Mouse (Mus musculus) mouse trophoblast stem cell (cell line): Measurements from ENCODE around the gene Prcp.
"Not testable (repeated sequence)": the region's sequence is repeated elsewhere in the genome, so short reads cannot be mapped to it uniquely, and the experiment has no call there.

Experiments used
- in situ Hi-C, 2 experiments: fragments of 300-500 bp; cut with MseI, MboI; formaldehyde crosslinking; loops; 2 replicates in 1 of 2; 3 replicates in 1 of 2; pipeline ENCODE4 v1.15.1; 2025

Gene Prcp

GRCm38 (mm10) chr7:92890211-92890610 lies 15.9 kb downstream of the Prcp start:
- in situ Hi-C loops, result no loop called here

GRCm38 (mm10) chr7:92890618-92891230 lies 16.5 kb downstream of the Prcp start:
- in situ Hi-C loops, result no loop called here

DNA sequence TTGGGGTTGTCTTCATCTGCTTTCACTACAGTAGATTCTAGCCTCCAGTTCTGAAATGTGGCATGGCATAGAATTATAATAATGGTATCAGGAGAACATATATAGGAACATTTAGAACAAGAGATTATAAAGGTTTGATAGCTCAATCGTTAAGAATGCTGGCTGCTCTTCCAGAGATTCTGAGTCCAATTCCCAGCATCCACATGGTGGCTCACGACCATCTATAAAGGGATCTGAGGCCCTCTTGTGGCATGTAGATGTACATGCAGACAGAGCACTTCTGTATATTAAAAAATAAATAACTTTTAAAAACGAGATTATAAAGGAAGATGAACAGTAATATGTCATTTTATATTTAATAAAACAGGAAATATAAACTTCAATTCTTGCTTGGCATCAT lies 19.2 kb downstream of the Prcp start:
- in situ Hi-C loops, result no loop called here

DNA sequence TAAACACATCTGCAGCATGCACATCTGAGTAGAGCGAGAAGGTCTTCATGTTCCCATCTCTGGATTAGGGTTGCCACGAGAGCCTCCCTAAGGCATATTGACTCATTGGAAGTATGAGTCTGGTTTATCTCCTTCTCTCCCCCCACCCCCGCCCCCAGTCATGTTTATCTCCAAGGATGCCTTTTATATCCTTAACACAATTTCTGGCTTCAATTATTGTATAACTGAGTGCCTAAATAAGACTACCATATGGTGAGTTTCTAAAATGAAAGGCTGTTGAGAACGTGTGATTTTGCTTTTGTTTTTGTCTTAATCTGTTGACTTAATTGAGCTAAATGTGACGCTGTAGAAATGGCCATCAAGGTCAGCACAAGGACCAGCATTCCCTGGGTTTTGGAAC lies 21.8 kb downstream of the Prcp start:
- in situ Hi-C loops, result no loop called here

GRCm38 (mm10) chr7:92897021-92897420 lies 22.8 kb downstream of the Prcp start:
- in situ Hi-C loops, result no loop called here

DNA sequence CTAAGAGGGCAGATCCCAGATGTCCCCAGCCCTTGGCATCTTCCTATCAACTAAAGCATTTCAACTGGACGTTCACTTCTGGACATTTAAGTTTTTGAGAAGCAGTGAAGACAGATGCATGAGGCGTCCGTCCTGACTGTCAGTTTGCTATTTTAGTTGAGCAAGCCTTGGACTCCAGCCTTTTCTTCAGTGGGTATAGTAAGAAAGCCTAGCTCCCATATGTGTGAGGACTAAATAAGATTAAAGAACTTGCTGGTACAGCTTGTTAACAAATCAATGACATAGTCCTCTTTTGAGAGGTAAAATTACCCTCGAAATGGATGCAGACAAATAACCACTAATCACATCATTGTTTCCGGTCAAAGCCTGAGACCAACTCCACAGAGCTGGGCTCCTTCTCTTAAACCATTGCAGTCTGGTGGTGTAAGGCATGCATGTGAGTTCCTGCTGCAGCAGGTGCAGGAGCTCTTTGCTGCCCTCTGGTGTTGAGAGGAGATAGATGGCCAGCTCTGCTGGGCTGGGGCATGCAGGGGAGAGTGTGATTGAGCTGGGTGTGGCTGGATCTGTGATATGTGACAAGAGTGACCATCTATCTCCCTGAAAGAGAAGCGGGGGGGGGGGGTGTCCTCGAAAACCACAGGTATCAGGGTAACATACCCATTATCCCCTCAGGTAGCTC lies 29.2 kb downstream of the Prcp start:
- in situ Hi-C loops, result no loop called here

DNA sequence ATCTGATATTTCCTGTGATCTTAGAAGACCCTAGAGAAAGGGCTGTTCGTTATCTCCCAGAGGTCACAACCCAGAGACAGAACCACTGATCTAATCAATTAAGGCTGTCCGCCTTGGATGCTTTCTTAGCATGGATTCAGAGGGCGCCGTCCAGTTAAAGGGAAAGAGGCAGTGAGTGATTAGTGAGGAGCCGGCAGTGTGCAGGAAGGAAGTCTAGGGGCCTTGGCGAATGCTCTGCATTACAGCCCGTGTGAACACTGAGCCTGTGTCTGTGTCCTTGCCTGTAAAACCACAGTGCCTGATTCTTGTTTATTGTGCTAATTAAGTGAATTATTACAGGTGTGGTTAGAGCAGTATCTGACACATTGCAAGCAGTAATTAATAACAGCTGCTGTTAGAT lies 30.0 kb downstream of the Prcp start:
- in situ Hi-C loops, result not testable (repeated sequence)

GRCm38 (mm10) chr7:92920172-92920856 lies 46.0 kb downstream of the Prcp start:
- in situ Hi-C loops, result no loop called here

DNA sequence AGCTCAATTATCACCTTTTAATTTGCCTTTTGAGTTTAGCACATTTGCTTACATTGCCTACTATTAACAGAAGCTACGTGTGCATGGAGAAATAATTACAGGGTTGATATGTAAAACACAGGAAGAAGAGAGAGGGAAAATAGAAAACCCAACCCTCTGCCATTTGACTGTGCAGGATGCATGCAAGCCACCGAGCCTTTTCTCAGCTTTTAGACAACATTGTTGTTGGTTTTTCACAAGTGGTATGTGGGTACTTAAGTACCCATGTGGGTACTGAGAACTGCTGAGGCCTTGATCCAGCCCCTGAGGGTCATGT lies 46.5 kb downstream of the Prcp start:
- in situ Hi-C loops, result no loop called here

DNA sequence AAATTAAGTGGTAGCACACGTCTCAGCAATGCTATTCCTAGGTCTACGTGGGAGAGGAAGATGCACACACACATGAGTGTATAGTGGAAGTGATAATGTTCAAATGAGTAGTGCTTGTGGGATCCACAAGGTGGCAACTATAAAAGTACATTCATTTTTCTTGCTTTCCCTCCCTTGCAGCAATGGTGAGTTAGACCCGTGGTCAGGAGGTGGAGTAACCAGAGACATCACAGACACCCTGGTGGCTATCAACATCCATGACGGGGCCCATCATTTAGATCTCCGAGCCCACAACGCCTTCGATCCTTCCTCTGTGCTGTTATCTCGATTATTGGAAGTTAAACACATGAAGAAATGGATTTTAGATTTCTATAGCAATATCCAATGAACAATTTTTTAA lies 58.5 kb downstream of the Prcp start:
- in situ Hi-C loops, result no loop called here

- in situ Hi-C loops, result not testable (repeated sequence)
These were observed 59.2 kb downstream of the Prcp start for GRCm38 (mm10) chr7:92933308-92933948.

GRCm38 (mm10) chr7:92936747-92937146 lies 62.5 kb downstream of the Prcp start:
- in situ Hi-C loops, result no loop called here

- in situ Hi-C loops, result no loop called here
These were observed 63.7 kb downstream of the Prcp start for GRCm38 (mm10) chr7:92937955-92938354.

DNA sequence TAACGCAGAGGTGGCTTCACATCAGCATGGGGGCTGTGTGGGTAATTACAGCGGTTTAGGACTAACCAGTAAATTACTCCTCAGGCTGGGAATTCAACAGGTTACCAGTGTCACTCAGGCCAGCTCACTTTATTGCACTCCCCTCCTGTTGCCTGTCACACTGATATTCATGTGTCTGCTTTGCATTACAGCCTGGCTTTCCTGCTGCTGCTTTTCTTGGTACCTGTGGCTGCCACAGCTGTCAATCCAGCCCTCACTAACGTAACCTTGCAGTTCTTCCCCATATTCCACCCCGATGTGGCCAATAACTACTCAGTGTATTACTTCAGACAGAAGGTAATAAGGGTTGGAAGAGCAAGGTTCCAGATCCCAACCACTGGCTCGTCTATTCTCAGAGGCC lies 65.5 kb downstream of the Prcp start:
- in situ Hi-C loops, result no loop called here

DNA sequence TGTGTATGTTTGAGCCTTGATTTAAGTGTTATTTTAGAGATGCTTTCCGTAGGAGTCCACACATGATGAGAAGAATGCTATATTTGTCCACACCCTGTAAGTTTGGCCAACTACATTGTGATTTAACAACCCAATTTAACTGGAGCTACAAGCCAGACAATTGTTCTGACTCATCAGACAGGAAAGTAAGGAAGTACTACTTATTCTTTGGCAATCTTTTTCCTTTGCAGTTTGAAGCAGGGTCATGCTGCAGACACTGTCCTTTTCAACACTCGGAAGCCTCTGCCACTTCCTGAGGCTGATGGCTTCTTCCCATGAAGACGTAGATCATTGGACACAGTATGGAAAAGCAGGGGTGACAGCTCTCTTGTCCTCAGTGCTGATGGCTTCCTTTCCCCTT lies 76.5 kb downstream of the Prcp start:
- in situ Hi-C loops, result no loop called here

GRCm38 (mm10) chr7:92952210-92952609 lies 77.9 kb downstream of the Prcp start:
- in situ Hi-C loops, result no loop called here

GRCm38 (mm10) chr7:92959758-92960157 lies 85.5 kb downstream of the Prcp start:
- in situ Hi-C loops, result loop anchor here in 1 of 2 experiments (10.0 kb wide), 1 partner anchor 135 kb away; no protein-coding TSS in a partner anchor

DNA sequence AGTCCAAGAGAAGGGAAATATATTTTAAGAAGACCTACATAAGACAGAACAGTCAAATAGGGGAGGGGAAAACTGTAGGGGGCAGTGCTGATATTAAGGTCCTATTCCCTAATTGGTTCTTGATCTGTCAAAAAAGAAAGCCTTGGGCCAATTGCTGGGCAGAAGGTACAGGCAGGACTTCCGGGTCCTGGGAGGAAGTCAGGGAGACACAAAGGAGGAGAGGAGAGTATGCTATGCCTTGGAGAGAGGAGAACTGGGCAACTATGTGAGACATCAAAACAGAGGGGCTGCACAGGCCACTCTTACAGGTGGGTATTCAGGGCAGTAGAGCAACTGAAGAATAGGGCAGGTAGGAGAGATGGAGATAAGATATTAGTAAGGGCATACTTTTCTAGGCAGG lies 87.6 kb downstream of the Prcp start:
- in situ Hi-C loops, result loop anchor here in 1 of 2 experiments (10.0 kb wide), 1 partner anchor 133 kb away; no protein-coding TSS in a partner anchor

GRCm38 (mm10) chr7:92964754-92965501 lies 90.7 kb downstream of the Prcp start:
- in situ Hi-C loops, result loop anchor here (5.0 to 10.0 kb wide), 2 partner anchors 130 to 132 kb away; no protein-coding TSS in a partner anchor

- in situ Hi-C loops, result loop anchor here (5.0 to 10.0 kb wide), 2 partner anchors 127 to 130 kb away; no protein-coding TSS in a partner anchor
These were observed 93.3 kb downstream of the Prcp start for GRCm38 (mm10) chr7:92967381-92968127.

DNA sequence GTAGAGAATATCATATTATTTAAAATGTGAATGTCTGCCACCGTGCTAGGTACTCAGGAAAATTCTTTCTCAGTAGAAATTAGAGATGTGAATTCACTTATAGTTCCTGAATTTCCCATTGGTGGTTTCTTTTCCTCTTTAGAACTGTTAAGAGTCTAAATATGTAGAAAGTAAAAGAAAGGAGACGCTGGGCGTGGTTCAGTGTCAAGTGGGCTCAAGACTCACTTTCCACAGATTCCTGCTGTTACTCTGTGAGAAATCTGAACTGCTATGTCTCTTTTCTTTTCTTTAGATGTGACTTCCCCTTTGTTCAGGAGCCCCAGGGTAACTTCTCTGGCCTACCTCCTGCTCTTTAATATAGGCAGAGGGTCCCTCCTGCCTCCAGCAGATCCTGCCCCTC lies 103.2 kb downstream of the Prcp start:
- in situ Hi-C loops, result no loop called here
